Mouse (Mus musculus): Measurements from ENCODE around the gene Ano6. TPM values are rescaled to one million over a fixed set of nuclear protein-coding genes. Genes with fewer than 3 reads are reported as not detected.

Gene Ano6
- polyA plus RNA-seq, 1 experiment = 5.8 TPM

- no peaks in the 10 kb centered on the region for H3K27me3 ChIP-seq (ENCODE audit: control insufficient read depth, insufficient read depth, low read length)
- no peaks in the 10 kb centered on the region for H3K36me3 ChIP-seq (ENCODE audit: control insufficient read depth, insufficient read depth, low read length)
- no peak overlapping the region for H3K4me3 ChIP-seq (ENCODE audit: control insufficient read depth, low read depth, low read length)
- no peak for TF ChIP-seq POLR2A (IDR thresholded peaks at IDR 0.05; ENCODE audit: control insufficient read depth, low read depth, low read length)
- TF ChIP-seq CTCF (IDR thresholded peaks at IDR 0.05; ENCODE audit: control insufficient read depth, insufficient read depth, insufficient replicate concordance, low read depth, low read length) = no peak
- H3K4me1 ChIP-seq (ENCODE audit: control insufficient read depth, insufficient read depth, low read length) = no peaks in the 10 kb centered on the region
- no peak overlapping the region for H3K27ac ChIP-seq (ENCODE audit: control insufficient read depth, insufficient read depth, low read depth, low read length)
Observed at GRCm38 (mm10) chr15:95974021-95974597, 183.5 kb downstream of the Ano6 start.

DNA sequence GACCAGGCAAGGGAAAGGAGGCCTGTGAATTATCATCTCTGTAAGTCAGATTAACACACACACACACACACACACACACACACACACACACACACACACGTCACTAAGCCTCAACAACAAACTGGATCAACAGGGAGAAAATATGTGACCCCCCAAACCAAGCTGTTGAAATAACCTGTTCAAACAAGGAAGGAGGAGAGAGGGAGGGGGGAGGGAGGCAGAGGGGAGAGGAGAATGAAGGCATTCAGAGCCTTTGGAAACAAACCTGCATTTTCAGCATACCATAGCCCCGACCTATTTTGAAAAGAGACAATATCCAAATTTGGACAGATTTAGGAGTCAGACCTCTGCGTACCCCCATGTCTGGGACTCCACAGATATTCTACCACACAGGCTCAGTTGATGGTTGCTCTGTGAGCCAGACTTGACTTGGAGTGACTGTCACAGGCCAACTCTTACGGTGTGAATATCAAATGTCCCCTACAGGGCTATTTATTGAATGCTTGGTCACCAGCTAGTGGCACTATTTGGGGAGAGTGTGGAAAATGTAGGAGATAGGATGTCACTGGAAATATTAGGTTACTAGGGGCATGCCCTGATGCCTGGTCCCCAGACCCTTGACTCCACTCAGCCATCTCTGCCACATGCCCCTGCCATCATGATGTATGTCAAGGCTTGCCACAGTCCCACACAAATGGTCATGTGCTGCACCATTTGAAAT, 185.7 kb downstream of the Ano6 start:
- no peaks in the 10 kb centered on the region for H3K4me1 ChIP-seq (ENCODE audit: control insufficient read depth, insufficient read depth, low read length)
- H3K27me3 ChIP-seq (ENCODE audit: control insufficient read depth, insufficient read depth, low read length) = no peaks in the 10 kb centered on the region
- no peaks in the 10 kb centered on the region for H3K36me3 ChIP-seq (ENCODE audit: control insufficient read depth, insufficient read depth, low read length)
- no peak overlapping the region for H3K4me3 ChIP-seq (ENCODE audit: control insufficient read depth, low read depth, low read length)
- no peak overlapping the region for H3K27ac ChIP-seq (ENCODE audit: control insufficient read depth, insufficient read depth, low read depth, low read length)
- TF ChIP-seq CTCF (IDR thresholded peaks at IDR 0.05; ENCODE audit: control insufficient read depth, insufficient read depth, insufficient replicate concordance, low read depth, low read length) (no peak), POLR2A (IDR thresholded peaks at IDR 0.05; ENCODE audit: control insufficient read depth, low read depth, low read length) (no peak)

DNA sequence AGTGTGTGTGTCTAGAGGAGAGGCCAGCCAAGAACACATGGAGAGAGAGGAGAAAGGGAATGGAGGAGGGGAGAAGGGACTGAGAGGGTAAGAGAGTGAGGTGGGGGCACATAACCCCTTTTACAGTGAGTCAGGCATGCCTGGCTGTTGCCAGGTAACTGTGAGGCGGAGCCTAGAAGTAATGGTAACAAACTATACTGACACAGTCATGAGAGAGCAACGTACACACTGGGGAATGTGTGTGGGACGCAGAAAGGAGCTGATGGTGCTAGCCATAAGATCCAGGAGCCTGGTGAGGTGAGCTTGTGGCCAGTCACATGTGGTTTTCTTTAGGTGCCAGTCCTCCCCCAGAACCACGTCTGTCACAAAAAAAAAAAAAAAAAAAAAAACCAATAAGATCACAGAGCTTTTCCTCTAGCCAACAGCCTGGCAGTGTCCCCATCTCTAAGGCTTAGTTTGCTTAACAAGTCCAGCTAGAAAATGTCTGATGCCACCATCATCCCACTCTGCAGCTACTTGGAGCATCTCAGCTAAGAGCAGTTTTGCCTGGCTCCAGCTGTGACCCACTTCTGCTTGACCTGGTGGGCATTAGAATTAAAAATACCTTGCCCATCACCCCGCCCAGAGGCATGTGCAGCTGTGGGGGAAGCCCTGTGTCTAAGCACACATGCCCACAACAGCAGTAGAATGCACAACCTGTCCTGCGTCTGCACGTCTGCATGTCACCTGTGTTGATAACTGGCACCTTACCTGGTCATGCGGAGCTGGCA, 186.7 kb downstream of the Ano6 start:
- Histone ChIP-seq H3K27me3 (ENCODE audit: control insufficient read depth, insufficient read depth, low read length) (no peaks in the 10 kb centered on the region), H3K36me3 (ENCODE audit: control insufficient read depth, insufficient read depth, low read length) (no peaks in the 10 kb centered on the region), H3K4me1 (ENCODE audit: control insufficient read depth, insufficient read depth, low read length) (no peaks in the 10 kb centered on the region), H3K27ac (ENCODE audit: control insufficient read depth, insufficient read depth, low read depth, low read length) (no peak overlapping the region), H3K4me3 (ENCODE audit: control insufficient read depth, low read depth, low read length) (no peak overlapping the region)
- TF ChIP-seq CTCF (IDR thresholded peaks at IDR 0.05; ENCODE audit: control insufficient read depth, insufficient read depth, insufficient replicate concordance, low read depth, low read length) = no peak
- no peak for TF ChIP-seq POLR2A (IDR thresholded peaks at IDR 0.05; ENCODE audit: control insufficient read depth, low read depth, low read length)

DNA sequence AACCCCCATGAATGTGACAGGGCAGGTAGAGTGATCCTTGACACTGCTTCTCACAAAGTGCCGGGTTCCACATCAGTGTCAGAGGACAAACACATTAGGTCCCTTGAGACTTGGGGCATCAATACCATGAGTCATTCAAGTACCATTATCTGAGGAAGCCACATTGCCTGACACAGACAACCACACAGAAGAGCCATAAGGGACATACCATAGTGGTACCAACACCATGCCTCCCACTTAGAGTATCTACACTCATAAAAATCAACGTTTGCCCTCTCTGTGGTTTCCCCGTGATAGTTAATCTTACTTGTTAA, 187.3 kb downstream of the Ano6 start:
- Histone ChIP-seq H3K27me3 (ENCODE audit: control insufficient read depth, insufficient read depth, low read length) (no peaks in the 10 kb centered on the region), H3K4me1 (ENCODE audit: control insufficient read depth, insufficient read depth, low read length) (no peaks in the 10 kb centered on the region), H3K36me3 (ENCODE audit: control insufficient read depth, insufficient read depth, low read length) (no peaks in the 10 kb centered on the region), H3K27ac (ENCODE audit: control insufficient read depth, insufficient read depth, low read depth, low read length) (no peak overlapping the region), H3K4me3 (ENCODE audit: control insufficient read depth, low read depth, low read length) (no peak overlapping the region)
- TF ChIP-seq POLR2A (IDR thresholded peaks at IDR 0.05; ENCODE audit: control insufficient read depth, low read depth, low read length) (no peak), CTCF (IDR thresholded peaks at IDR 0.05; ENCODE audit: control insufficient read depth, insufficient read depth, insufficient replicate concordance, low read depth, low read length) (no peak)

DNA sequence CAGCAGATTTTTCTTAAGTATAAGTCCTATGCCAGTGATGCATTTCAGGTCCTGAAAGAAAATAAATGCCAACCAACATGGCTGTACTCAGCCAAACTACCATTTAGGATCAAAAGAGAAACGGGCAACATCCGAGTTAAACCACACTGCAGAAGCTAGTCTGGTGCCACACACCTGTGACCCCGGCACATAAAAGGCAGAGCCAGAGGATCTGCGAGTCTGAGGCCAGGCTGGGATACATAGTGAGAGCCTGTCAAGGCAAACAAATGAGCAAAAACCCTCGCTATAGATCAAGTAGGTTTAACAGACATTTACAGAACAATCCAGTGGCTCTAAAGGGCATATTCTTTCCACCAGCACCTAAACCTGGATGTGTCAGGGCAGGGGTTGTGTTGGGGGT, 190.0 kb downstream of the Ano6 start:
- Histone ChIP-seq H3K27me3 (ENCODE audit: control insufficient read depth, insufficient read depth, low read length) (no peaks in the 10 kb centered on the region), H3K36me3 (ENCODE audit: control insufficient read depth, insufficient read depth, low read length) (no peaks in the 10 kb centered on the region), H3K4me3 (ENCODE audit: control insufficient read depth, low read depth, low read length) (no peak overlapping the region), H3K27ac (ENCODE audit: control insufficient read depth, insufficient read depth, low read depth, low read length) (no peak overlapping the region), H3K4me1 (ENCODE audit: control insufficient read depth, insufficient read depth, low read length) (no peaks in the 10 kb centered on the region)
- TF ChIP-seq POLR2A (IDR thresholded peaks at IDR 0.05; ENCODE audit: control insufficient read depth, low read depth, low read length) (no peak), CTCF (IDR thresholded peaks at IDR 0.05; ENCODE audit: control insufficient read depth, insufficient read depth, insufficient replicate concordance, low read depth, low read length) (no peak)

DNA sequence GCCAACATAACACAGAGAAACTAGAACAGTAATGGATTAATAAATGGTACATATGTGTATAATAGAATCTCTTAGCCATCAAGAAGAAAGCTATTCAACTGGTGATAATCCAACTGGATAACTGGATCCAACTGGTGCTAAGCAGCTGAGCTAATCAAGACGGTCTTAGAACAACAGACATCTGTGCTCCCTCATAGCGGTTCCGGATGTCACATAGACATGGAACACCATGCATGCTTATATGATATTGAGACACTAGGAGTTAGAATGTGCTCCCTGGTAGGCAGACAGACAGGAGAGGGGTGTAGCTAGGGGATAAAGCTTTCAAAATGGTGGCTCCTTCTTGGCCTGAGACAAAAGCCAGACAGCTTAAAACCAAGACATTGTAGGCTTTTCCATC, 197.3 kb downstream of the Ano6 start:
- no peak overlapping the region for H3K27ac ChIP-seq (ENCODE audit: control insufficient read depth, insufficient read depth, low read depth, low read length)
- TF ChIP-seq POLR2A (IDR thresholded peaks at IDR 0.05; ENCODE audit: control insufficient read depth, low read depth, low read length) (no peak), CTCF (IDR thresholded peaks at IDR 0.05; ENCODE audit: control insufficient read depth, insufficient read depth, insufficient replicate concordance, low read depth, low read length) (no peak)

DNA sequence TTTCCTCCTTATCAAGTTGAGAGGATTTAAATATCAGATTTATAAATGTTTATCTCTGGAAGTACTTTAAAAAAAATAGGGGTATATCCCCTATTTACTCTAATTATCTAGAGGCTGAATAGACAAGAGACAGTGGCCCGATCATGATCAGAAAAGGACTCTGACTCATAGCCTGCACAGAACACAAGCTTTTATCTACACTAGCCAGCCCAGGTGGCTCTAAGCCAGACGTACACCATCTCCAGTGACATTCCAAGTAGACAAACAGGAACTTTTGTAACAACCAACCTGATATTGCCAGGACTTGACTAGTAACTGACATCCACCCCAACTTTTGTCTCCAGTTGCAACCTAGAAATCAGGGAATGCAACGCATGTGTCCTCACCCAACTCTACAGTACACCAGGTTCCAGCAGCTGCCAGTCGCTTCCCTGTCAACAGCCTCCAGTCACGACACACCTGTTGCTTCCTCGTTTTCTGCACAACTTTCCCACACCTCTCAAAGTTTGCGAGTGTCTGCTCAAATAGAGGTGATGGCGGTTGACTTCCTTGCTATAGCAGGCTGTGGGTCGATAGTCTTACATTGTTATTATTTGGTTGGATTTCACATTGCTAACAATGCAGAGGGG, 199.0 kb downstream of the Ano6 start:
- H3K36me3 ChIP-seq (ENCODE audit: control insufficient read depth, insufficient read depth, low read length) = no peaks in the 10 kb centered on the region
- TF ChIP-seq POLR2A (IDR thresholded peaks at IDR 0.05; ENCODE audit: control insufficient read depth, low read depth, low read length) = no peak
- no peaks in the 10 kb centered on the region for H3K27me3 ChIP-seq (ENCODE audit: control insufficient read depth, insufficient read depth, low read length)
- no peak overlapping the region for H3K27ac ChIP-seq (ENCODE audit: control insufficient read depth, insufficient read depth, low read depth, low read length)
- H3K4me3 ChIP-seq (ENCODE audit: control insufficient read depth, low read depth, low read length) = no peak overlapping the region
- H3K4me1 ChIP-seq (ENCODE audit: control insufficient read depth, insufficient read depth, low read length) = no peaks in the 10 kb centered on the region

More for the DNA sequence above, 197.3 kb downstream of the Ano6 start:
- Histone ChIP-seq H3K4me1 (ENCODE audit: control insufficient read depth, insufficient read depth, low read length) (no peaks in the 10 kb centered on the region), H3K36me3 (ENCODE audit: control insufficient read depth, insufficient read depth, low read length) (no peaks in the 10 kb centered on the region), H3K4me3 (ENCODE audit: control insufficient read depth, low read depth, low read length) (no peak overlapping the region), H3K27me3 (ENCODE audit: control insufficient read depth, insufficient read depth, low read length) (no peaks in the 10 kb centered on the region)

All from testis, adult 2 months (tissue).